Mouse (Mus musculus) forebrain, embryonic 13.5 days (tissue): ENCODE measurements around the gene Zfyve21. TPM values are rescaled to one million over a fixed set of nuclear protein-coding genes. Genes with fewer than 3 reads are reported as not detected.
A peak's percentile ranks its signal among the peaks of the same experiment; 100 is the strongest.

Source experiments
- ATAC-seq: fragments of 200-750 bp; cut with Nextera tagmentation; 2 replicates; pipeline ENCODE4 v1.8.0; 2017
- H3K27ac ChIP-seq: fragments of 300-500 bp; sonication (generic); 2 replicates; pipeline ENCODE4 v1.5.1; 2015; ENCODE audit warnings: inconsistent platforms, mild to moderate bottlenecking, moderate library complexity
- H3K27me3 ChIP-seq: fragments of 300-500 bp; sonication (generic); 2 replicates; pipeline ENCODE4 v1.6.1; 2015; ENCODE audit warnings: mild to moderate bottlenecking, inconsistent platforms
- H3K36me3 ChIP-seq: fragments of 300-500 bp; sonication (generic); 2 replicates; pipeline ENCODE4 v1.6.1; 2015; ENCODE audit warnings: mild to moderate bottlenecking, inconsistent platforms; ENCODE audit not compliant: poor library complexity, severe bottlenecking
- H3K4me1 ChIP-seq: fragments of 300-500 bp; sonication (generic); 2 replicates; pipeline ENCODE4 v1.6.1; 2015; ENCODE audit warnings: inconsistent platforms
- H3K4me2 ChIP-seq: fragments of 300-500 bp; sonication (generic); 2 replicates; pipeline ENCODE4 v1.6.1; 2015; ENCODE audit warnings: inconsistent platforms, mild to moderate bottlenecking, moderate library complexity
- H3K4me3 ChIP-seq: fragments of 300-500 bp; sonication (generic); 2 replicates; pipeline ENCODE4 v1.5.1; 2015; ENCODE audit warnings: mild to moderate bottlenecking, inconsistent platforms
- H3K9ac ChIP-seq: fragments of 300-500 bp; sonication (generic); 2 replicates; pipeline ENCODE4 v1.6.1; 2015; ENCODE audit warnings: mild to moderate bottlenecking, inconsistent platforms
- H3K9me3 ChIP-seq: fragments of 300-500 bp; sonication (generic); replicated peaks from 2 replicates; pipeline ENCODE4 v1.6.1; 2016; ENCODE audit warnings: inconsistent platforms
- WGBS: fragments of 180-500 bp; shearing (Covaris S2); methylation state at CpG from one replicate; pipeline ENCODE4 v1.1.7; 2015; 5-methylcytosine and 5-hydroxymethylcytosine counted together
- polyA plus RNA-seq: library from polyadenylated mRNA; unstranded; fragments of >200 nt; fragmentation: Nextera tagmentation; extraction: Ambion mirVana; gene quantifications from 2 replicates; pipeline ENCODE4 v1.2.1, GENCODE M21; 2015

The Zfyve21 gene
- polyA plus RNA-seq, 1 experiment from 2014 or later: 45.6 TPM

GRCm38 (mm10) chr12:111808775-111809174 lies 5.2 kb upstream of the Zfyve21 start:
- Histone ChIP-seq H3K27ac (peak overlapping the region; percentile 64; the same call in 1 of the 2 replicates), H3K4me3 (no peak overlapping the region), H3K36me3 (peaks cover 52% of the 10 kb centered on the region), H3K27me3 (no peaks in the 10 kb centered on the region), H3K9ac (peak overlapping the region; percentile 9; the same call in 1 of the 2 replicates), H3K4me1 (peaks cover 23% of the 10 kb centered on the region), H3K9me3 (no peaks in the 10 kb centered on the region), H3K4me2 (no peak overlapping the region)
- WGBS: 93% methylated on average over 6 of the region's 6 CpGs
- no peak for ATAC-seq

GRCm38 (mm10) chr12:111809762-111810161 lies 4.2 kb upstream of the Zfyve21 start:
- Histone ChIP-seq H3K27ac (peak overlapping the region; percentile 64), H3K4me1 (peaks cover 27% of the 10 kb centered on the region), H3K9ac (peak overlapping the region; percentile 9; the same call in 1 of the 2 replicates), H3K36me3 (peaks cover 42% of the 10 kb centered on the region), H3K4me2 (no peak overlapping the region), H3K27me3 (no peaks in the 10 kb centered on the region), H3K4me3 (no peak overlapping the region), H3K9me3 (no peaks in the 10 kb centered on the region)
- ATAC-seq: peak; percentile 14
- 2% methylated on average over 8 of the region's 9 CpGs for WGBS

- no peaks in the 10 kb centered on the region for H3K9me3 ChIP-seq
- H3K9ac ChIP-seq: no peak overlapping the region
- H3K4me3 ChIP-seq: no peak overlapping the region
- H3K4me2 ChIP-seq: no peak overlapping the region
- H3K27ac ChIP-seq: no peak overlapping the region
- H3K27me3 ChIP-seq: no peaks in the 10 kb centered on the region
- WGBS: 87% methylated on average over 13 of the region's 13 CpGs
- no peak for ATAC-seq
- peaks cover 47% of the 10 kb centered on the region for H3K4me1 ChIP-seq
- H3K36me3 ChIP-seq: peaks cover 21% of the 10 kb centered on the region
These were observed 1.9 kb upstream of the Zfyve21 start for GRCm38 (mm10) chr12:111812075-111812474.

- Histone ChIP-seq H3K27me3 (no peaks in the 10 kb centered on the region), H3K9ac (peak overlapping the region; percentile 68), H3K4me1 (peaks cover 47% of the 10 kb centered on the region), H3K27ac (no peak overlapping the region), H3K9me3 (no peaks in the 10 kb centered on the region), H3K36me3 (peaks cover 17% of the 10 kb centered on the region), H3K4me3 (peak overlapping the region; percentile 63), H3K4me2 (peak overlapping the region; percentile 83)
- no peak for ATAC-seq
- WGBS: 73% methylated on average over 12 of the region's 12 CpGs
These were observed 1.4 kb upstream of the Zfyve21 start for GRCm38 (mm10) chr12:111812611-111813010.

GRCm38 (mm10) chr12:111813111-111813765 lies 732 bp upstream of the Zfyve21 start:
- peak overlapping the region; percentile 83 for H3K4me2 ChIP-seq
- no peak overlapping the region for H3K27ac ChIP-seq
- ATAC-seq: no peak
- H3K4me3 ChIP-seq: peak overlapping the region; percentile 63
- H3K36me3 ChIP-seq: peaks cover 11% of the 10 kb centered on the region
- peaks cover 47% of the 10 kb centered on the region for H3K4me1 ChIP-seq
- WGBS: 4% methylated on average over 27 of the region's 27 CpGs
- H3K9ac ChIP-seq: peak overlapping the region; percentile 68
- H3K27me3 ChIP-seq: no peaks in the 10 kb centered on the region
- no peaks in the 10 kb centered on the region for H3K9me3 ChIP-seq

- WGBS: 24% methylated on average over 19 of the region's 19 CpGs
- H3K4me1 ChIP-seq: peaks cover 35% of the 10 kb centered on the region
- no peaks in the 10 kb centered on the region for H3K36me3 ChIP-seq
- ATAC-seq: no peak
- peak overlapping the region; percentile 83 for H3K4me2 ChIP-seq
- peak overlapping the region; percentile 81 for H3K9ac ChIP-seq
- H3K9me3 ChIP-seq: no peaks in the 10 kb centered on the region
- no peaks in the 10 kb centered on the region for H3K27me3 ChIP-seq
- peak overlapping the region; percentile 75 for H3K4me3 ChIP-seq
- no peak overlapping the region for H3K27ac ChIP-seq
These were observed 1.1 kb downstream of the Zfyve21 start for GRCm38 (mm10) chr12:111814769-111815762.

GRCm38 (mm10) chr12:111816528-111816927 lies 2.6 kb downstream of the Zfyve21 start:
- Histone ChIP-seq H3K9ac (peak overlapping the region; percentile 30; the same call in 1 of the 2 replicates), H3K4me2 (0 out of 2 replicates have a peak overlapping the region, but pooled peaks have one; percentile 5), H3K4me1 (peaks cover 35% of the 10 kb centered on the region), H3K4me3 (no peak overlapping the region), H3K36me3 (no peaks in the 10 kb centered on the region), H3K9me3 (no peaks in the 10 kb centered on the region), H3K27me3 (no peaks in the 10 kb centered on the region), H3K27ac (no peak overlapping the region)
- no peak for ATAC-seq
- 72% methylated on average over 13 of the region's 13 CpGs for WGBS

GRCm38 (mm10) chr12:111816967-111817366 lies 3.0 kb downstream of the Zfyve21 start:
- no peak overlapping the region for H3K27ac ChIP-seq
- H3K4me1 ChIP-seq: peaks cover 35% of the 10 kb centered on the region
- no peaks in the 10 kb centered on the region for H3K36me3 ChIP-seq
- no peak overlapping the region for H3K9ac ChIP-seq
- H3K4me2 ChIP-seq: no peak overlapping the region
- H3K9me3 ChIP-seq: no peaks in the 10 kb centered on the region
- no peaks in the 10 kb centered on the region for H3K27me3 ChIP-seq
- 80% methylated on average over 9 of the region's 9 CpGs for WGBS
- H3K4me3 ChIP-seq: no peak overlapping the region
- no peak for ATAC-seq

GRCm38 (mm10) chr12:111817991-111818390 lies 4.0 kb downstream of the Zfyve21 start:
- peaks cover 28% of the 10 kb centered on the region for H3K4me1 ChIP-seq
- no peak overlapping the region for H3K4me2 ChIP-seq
- H3K27ac ChIP-seq: no peak overlapping the region
- H3K9me3 ChIP-seq: no peaks in the 10 kb centered on the region
- no peak overlapping the region for H3K9ac ChIP-seq
- H3K36me3 ChIP-seq: no peaks in the 10 kb centered on the region; the same call in 1 of the 2 replicates
- ATAC-seq: no peak
- no peaks in the 10 kb centered on the region for H3K27me3 ChIP-seq
- no peak overlapping the region for H3K4me3 ChIP-seq
- 86% methylated on average over 8 of the region's 8 CpGs for WGBS

- H3K4me2 ChIP-seq: no peak overlapping the region
- peaks cover 18% of the 10 kb centered on the region for H3K4me1 ChIP-seq
- no peak overlapping the region for H3K27ac ChIP-seq
- H3K36me3 ChIP-seq: peaks cover 18% of the 10 kb centered on the region
- H3K9ac ChIP-seq: peak overlapping the region; percentile 12; the same call in 1 of the 2 replicates
- 74% methylated on average over 8 of the region's 8 CpGs for WGBS
- no peak overlapping the region for H3K4me3 ChIP-seq
- H3K9me3 ChIP-seq: no peaks in the 10 kb centered on the region
- no peak for ATAC-seq
- no peaks in the 10 kb centered on the region for H3K27me3 ChIP-seq
These were observed 6.0 kb downstream of the Zfyve21 start for GRCm38 (mm10) chr12:111819936-111820335.

- Histone ChIP-seq H3K4me3 (no peak overlapping the region), H3K27me3 (no peaks in the 10 kb centered on the region), H3K9me3 (no peaks in the 10 kb centered on the region), H3K9ac (no peak overlapping the region), H3K27ac (no peak overlapping the region), H3K4me1 (peaks cover 10% of the 10 kb centered on the region), H3K36me3 (peaks cover 26% of the 10 kb centered on the region), H3K4me2 (no peak overlapping the region)
- 85% methylated on average over 7 of the region's 7 CpGs for WGBS
- no peak for ATAC-seq
These were observed 6.7 kb downstream of the Zfyve21 start for GRCm38 (mm10) chr12:111820708-111821107.

- H3K27ac ChIP-seq: no peak overlapping the region
- H3K4me1 ChIP-seq: no peaks in the 10 kb centered on the region
- H3K36me3 ChIP-seq: peaks cover 38% of the 10 kb centered on the region
- 86% methylated on average over 4 of the region's 4 CpGs for WGBS
- H3K9me3 ChIP-seq: no peaks in the 10 kb centered on the region
- no peaks in the 10 kb centered on the region for H3K27me3 ChIP-seq
- no peak overlapping the region for H3K9ac ChIP-seq
- H3K4me2 ChIP-seq: no peak overlapping the region
- no peak for ATAC-seq
- no peak overlapping the region for H3K4me3 ChIP-seq
These were observed 8.0 kb downstream of the Zfyve21 start for GRCm38 (mm10) chr12:111821931-111822330.
